Mouse (Mus musculus) heart, postnatal 25 days (tissue): ENCODE measurements around the gene Nmnat3. TPM values are rescaled to one million over a fixed set of nuclear protein-coding genes. Genes with fewer than 3 reads are reported as not detected.
"Not testable (repeated sequence)": the region's sequence is repeated elsewhere in the genome, so short reads cannot be mapped to it uniquely, and the experiment has no call there.

ENCODE experiments used
- DNase-seq: peaks from one replicate; pipeline ENCODE4 v3.0.0; 2022; ENCODE audit warnings: low spot score
- intact Hi-C: fragments of 180-260 bp; cut with DNase I; formaldehyde crosslinking; loops from one replicate; pipeline ENCODE4 v1.15.1; 2025
- total RNA-seq, 2 experiments: library from RNA; stranded (reverse); gene quantifications; 2 replicates each; pipeline ENCODE4 v1.2.3; 2021

Nmnat3 gene
- 10 to 100 TPM; 11.4 to 11.8 TPM for total RNA-seq

- intact Hi-C loops, DNase-seq: not testable (repeated sequence)
These were observed at the start of gene Nmnat3 for GRCm38 (mm10) chr9:98287135-98287534. TSS of gene Nmnat3 (plus strand) at chr9:98287435.

- intact Hi-C loops = no loop called here
- no peak for DNase-seq
These were observed 43.8 kb upstream of the Nmnat3 start for GRCm38 (mm10) chr9:98243481-98243880.

GRCm38 (mm10) chr9:98244223-98244622 is 43.0 kb upstream of the Nmnat3 start:
- intact Hi-C loops = no loop called here
- DNase-seq = no peak

GRCm38 (mm10) chr9:98245226-98245625 is 42.0 kb upstream of the Nmnat3 start:
- intact Hi-C loops = no loop called here
- no peak for DNase-seq

GRCm38 (mm10) chr9:98246351-98246750 is 40.9 kb upstream of the Nmnat3 start:
- no peak for DNase-seq
- intact Hi-C loops = no loop called here

GRCm38 (mm10) chr9:98260210-98260609 is 27.0 kb upstream of the Nmnat3 start:
- intact Hi-C loops = no loop called here
- no peak for DNase-seq

- intact Hi-C loops = no loop called here
- DNase-seq = no peak
These were observed 25.7 kb upstream of the Nmnat3 start for GRCm38 (mm10) chr9:98261461-98262011.

- DNase-seq = no peak
- intact Hi-C loops = no loop called here
These were observed 22.3 kb upstream of the Nmnat3 start for GRCm38 (mm10) chr9:98264916-98265315.

- intact Hi-C loops = no loop called here
- no peak for DNase-seq
These were observed 14.5 kb upstream of the Nmnat3 start for GRCm38 (mm10) chr9:98272734-98273133.

- DNase-seq = no peak
- intact Hi-C loops = no loop called here
These were observed 12.2 kb upstream of the Nmnat3 start for GRCm38 (mm10) chr9:98275080-98275479.

GRCm38 (mm10) chr9:98280162-98280561 is 7.1 kb upstream of the Nmnat3 start:
- intact Hi-C loops = no loop called here
- no peak for DNase-seq

- no peak for DNase-seq
- intact Hi-C loops = no loop called here
These were observed 1.5 kb upstream of the Nmnat3 start for GRCm38 (mm10) chr9:98285606-98286301.

GRCm38 (mm10) chr9:98289665-98290064 is 2.4 kb downstream of the Nmnat3 start:
- intact Hi-C loops = no loop called here
- DNase-seq = no peak

GRCm38 (mm10) chr9:98290591-98290990 is 3.4 kb downstream of the Nmnat3 start:
- intact Hi-C loops = no loop called here

GRCm38 (mm10) chr9:98296383-98297201 is 9.4 kb downstream of the Nmnat3 start:
- intact Hi-C loops = no loop called here
- peak; percentile 79 for DNase-seq

More at GRCm38 (mm10) chr9:98290591-98290990, 3.4 kb downstream of the Nmnat3 start:
- DNase-seq = no peak

- intact Hi-C loops = no loop called here
- DNase-seq = no peak
These were observed 10.2 kb downstream of the Nmnat3 start for GRCm38 (mm10) chr9:98297234-98297936.

- no peak for DNase-seq
- intact Hi-C loops = no loop called here
These were observed 10.8 kb downstream of the Nmnat3 start for GRCm38 (mm10) chr9:98297937-98298595.

- DNase-seq = no peak
- intact Hi-C loops = no loop called here
These were observed 11.5 kb downstream of the Nmnat3 start for GRCm38 (mm10) chr9:98298761-98299160.

- intact Hi-C loops = no loop called here
- DNase-seq = no peak
These were observed 12.0 kb downstream of the Nmnat3 start for GRCm38 (mm10) chr9:98299235-98299634.

GRCm38 (mm10) chr9:98300582-98300981 is 13.3 kb downstream of the Nmnat3 start:
- DNase-seq = no peak
- intact Hi-C loops = no loop called here
